Mouse (Mus musculus) testis, adult 2 months (tissue): ENCODE measurements around the gene Agpat4.

Experiments used
- CTCF ChIP-seq: fragments of 200-500 bp; IDR thresholded peaks from 2 replicates; pipeline ENCODE4 v1.5.1; 2012; ENCODE audit warnings: low read depth, mild to moderate bottlenecking, inconsistent platforms, low read length, moderate library complexity; ENCODE audit not compliant: control insufficient read depth, insufficient read depth, insufficient replicate concordance
- POLR2A ChIP-seq: fragments of 200-500 bp; IDR thresholded peaks from 2 replicates; pipeline ENCODE4 v1.6.1; 2012; ENCODE audit warnings: low read depth, mild to moderate bottlenecking, inconsistent platforms, low read length, moderate library complexity; ENCODE audit not compliant: control insufficient read depth

DNA sequence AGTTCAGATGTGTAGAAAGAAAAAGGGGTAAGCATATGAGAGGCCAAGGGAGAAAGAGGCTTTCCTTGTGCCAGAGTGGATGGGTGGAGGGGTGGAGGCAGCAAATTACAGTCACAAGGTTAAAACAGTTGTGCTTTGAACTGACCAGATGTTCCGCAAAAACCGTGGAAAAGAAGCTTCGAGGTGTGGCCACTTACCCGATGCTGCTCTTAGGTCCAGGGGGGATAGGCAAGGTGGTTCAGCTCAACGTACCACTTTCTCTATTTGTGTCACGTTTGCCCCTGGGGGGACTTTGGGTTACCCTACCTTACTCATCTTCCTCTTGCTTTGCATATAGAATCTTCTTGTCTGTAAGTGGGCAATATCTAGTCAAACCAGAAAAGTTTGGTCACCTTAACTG lies 46.0 kb downstream of the Agpat4 start:
- no peak for TF ChIP-seq CTCF
- TF ChIP-seq POLR2A, result no peak
